ENCODE assay signal across 10 mouse cellular contexts in genomic region chr1:86046833-86047563, GRCm38 (mm10). TPM values are rescaled to one million over a fixed set of nuclear protein-coding genes. Genes with fewer than 3 reads are reported as not detected.
DNase-seq lines count a peak whose midpoint lies in the region; ATAC-seq and TF ChIP-seq lines count a peak whose summit lies in the region.
"Had no signal": no experiment of that assay in that cellular context is flagged by ENCODE, and none has a peak within 500 bp of the region (broad histone marks: within the 10 kb centered on the region; RNA-seq: fewer than 3 reads in every experiment).

No protein-coding gene starts in this region.

- H3K27me3 ChIP-seq in neural tube, embryonic 11.5 days (ENCODE audit: control insufficient read depth, insufficient read depth, low read length), result peaks cover 32% of the 10 kb centered on the region
- peaks cover 44% of the 10 kb centered on the region for H3K27me3 ChIP-seq in liver, embryonic 14.5 days (ENCODE audit: control insufficient read depth, insufficient read depth, low read length)

- H3K36me3 ChIP-seq in neural tube, embryonic 11.5 days (ENCODE audit: control insufficient read depth, insufficient read depth, low read length), result no peaks in the 10 kb centered on the region
- H3K36me3 ChIP-seq in liver, embryonic 14.5 days (replicated peaks; ENCODE audit: control insufficient read depth, insufficient read depth, low read depth), result no peaks in the 10 kb centered on the region

- 8% methylated on average over 24 of the region's 24 CpGs for WGBS in neural tube, embryonic 11.5 days
- WGBS in liver, embryonic 14.5 days (ENCODE audit: insufficient replicate concordance), result 10% methylated on average over 24 of the region's 24 CpGs

- H3K4me2 ChIP-seq in neural tube, embryonic 11.5 days (ENCODE audit: low read depth), result peak overlapping the region; percentile 94
- H3K4me2 ChIP-seq in liver, embryonic 14.5 days (ENCODE audit: low read depth), result peak overlapping the region; percentile 41

- ATAC-seq in neural tube, embryonic 11.5 days (ENCODE audit: insufficient read depth, low FRiP score, low TSS enrichment), result no peak; the same call in 1 of the 2 replicates
- ATAC-seq in liver, embryonic 14.5 days (ENCODE audit: insufficient read depth), result no peak; the same call in 1 of the 2 replicates

- DNase-seq in embryo, embryonic 10 days (ENCODE audit: low spot score), result peak; percentile 8
- no peak for DNase-seq in embryo, embryonic 9.5 days (ENCODE audit: extremely low spot score)
- no peak for DNase-seq in neural tube, embryonic 11.5 days (ENCODE audit: low spot score)
- no peak for DNase-seq in neural tube, embryonic 10.5 days (ENCODE audit: extremely low spot score, low spot score)
- no peak for DNase-seq in liver, embryonic 14.5 days (ENCODE audit: low read depth in 3 of 3, low spot score in 3 of 3)
- no peak for DNase-seq in adrenal gland, adult 8-10 months
- DNase-seq in frontal cortex, postnatal 25 days (ENCODE audit: low spot score in 2 of 2), result no peak
- no peak for DNase-seq in lung, postnatal 10 days

- H3K27ac ChIP-seq in neural tube, embryonic 11.5 days (ENCODE audit: low read depth, low read length), result no peak overlapping the region
- no peak overlapping the region; the same call in 1 of the 2 replicates for H3K27ac ChIP-seq in liver, embryonic 14.5 days

- no peak for TF ChIP-seq CTCF in liver, embryonic 14.5 days (IDR thresholded peaks at IDR 0.05; ENCODE audit: low read depth)

- no peak for TF ChIP-seq EP300 in liver, embryonic 14.5 days (IDR thresholded peaks at IDR 0.05; ENCODE audit: low read depth)

- H3K9me3 ChIP-seq in neural tube, embryonic 11.5 days (ENCODE audit: control insufficient read depth, low read length), result no peaks in the 10 kb centered on the region
- H3K9me3 ChIP-seq in liver, embryonic 14.5 days (ENCODE audit: control insufficient read depth, low read length), result no peaks in the 10 kb centered on the region

- H3K4me1 ChIP-seq in neural tube, embryonic 11.5 days (ENCODE audit: control insufficient read depth, insufficient read depth, low read length), result 0 out of 2 replicates have a peak, but pooled peaks cover 4% of the 10 kb centered on the region
- no peaks in the 10 kb centered on the region for H3K4me1 ChIP-seq in liver, embryonic 14.5 days (replicated peaks; ENCODE audit: control insufficient read depth in 2 of 2, insufficient read depth in 2 of 2, low read length in 1 of 2)

- peak overlapping the region; percentile 54 for H3K4me3 ChIP-seq in neural tube, embryonic 11.5 days (ENCODE audit: low read depth, low read length)
- peak overlapping the region; percentile 43 to 53 for H3K4me3 ChIP-seq in liver, embryonic 14.5 days (ENCODE audit: insufficient read depth in 1 of 2, low read depth in 2 of 2, low read length in 2 of 2)
- H3K4me3 ChIP-seq: myocyte had no signal

- H3K9ac ChIP-seq in neural tube, embryonic 11.5 days (ENCODE audit: low read length), result no peak overlapping the region
- peak overlapping the region; percentile 13 for H3K9ac ChIP-seq in liver, embryonic 14.5 days (replicated peaks)

RNA-seq across cellular contexts. Expression of gene 2810459M11Rik, which starts 1.3 kb away (rescaled TPM):
- 0.68 and 0.87 TPM in 2 replicates for polyA plus RNA-seq in neural tube, embryonic 11.5 days (2014; fragmentation: Nextera tagmentation; extraction: Ambion mirVana)
- polyA plus RNA-seq in liver, embryonic 14.5 days (2012; rRNA removed), result 12.1 and 12.3 TPM in 2 replicates
- polyA plus RNA-seq in liver, embryonic 14.5 days (2014; fragmentation: Nextera tagmentation; extraction: Ambion mirVana), result 15.5 and 22.8 TPM in 2 replicates
- 1 to 10 TPM in 1 of 4 experiments, under 1 TPM in 3; 0.18 to 1.0 (median 0.29) TPM for total RNA-seq in adrenal gland, adult 8-10 months (2022)
- polyA plus RNA-seq: myocyte had no signal

RNA-seq across cellular contexts. Expression of gene Psmd1, which starts 17.2 kb away (rescaled TPM):
- polyA plus RNA-seq in neural tube, embryonic 11.5 days (2014; fragmentation: Nextera tagmentation; extraction: Ambion mirVana), result 242 and 249 TPM in 2 replicates
- 43.7 and 53.0 TPM in 2 replicates for polyA plus RNA-seq in liver, embryonic 14.5 days (2012; rRNA removed)
- polyA plus RNA-seq in liver, embryonic 14.5 days (2014; fragmentation: Nextera tagmentation; extraction: Ambion mirVana), result 104 and 107 TPM in 2 replicates
- total RNA-seq in adrenal gland, adult 8-10 months (2022), result 100 to 1,000 TPM; 114 to 128 (median 117) TPM

RNA-seq across cellular contexts. Expression of gene Spata3, which starts 30.4 kb away (rescaled TPM):
- not detected in 2 replicates for polyA plus RNA-seq in neural tube, embryonic 11.5 days (2014; fragmentation: Nextera tagmentation; extraction: Ambion mirVana)
- polyA plus RNA-seq in liver, embryonic 14.5 days (2012; rRNA removed), result 0.05 and 0.17 TPM in 2 replicates
- 0.17 and 0.21 TPM in 2 replicates for polyA plus RNA-seq in liver, embryonic 14.5 days (2014; fragmentation: Nextera tagmentation; extraction: Ambion mirVana)
- not detected for total RNA-seq in adrenal gland, adult 8-10 months (2022)
- total RNA-seq: adrenal gland, postnatal 25 days had no signal
- polyA plus RNA-seq: myocyte had no signal
